ENCODE assay signal across 21 mouse cellular contexts in genomic region chr4:101159191-101159764, GRCm38 (mm10).
A peak's percentile ranks its signal among the peaks of the same experiment; 100 is the strongest.
DNase-seq lines count a peak whose midpoint lies in the region; ATAC-seq and TF ChIP-seq lines count a peak whose summit lies in the region.
"Had no signal": no experiment of that assay in that cellular context is flagged by ENCODE, and none has a peak within 500 bp of the region (broad histone marks: within the 10 kb centered on the region; RNA-seq: fewer than 3 reads in every experiment).

No protein-coding gene starts in this region.

- H3K27me3 ChIP-seq in lung, postnatal 0 days (replicated peaks; ENCODE audit: insufficient read depth, low read length): no peaks in the 10 kb centered on the region
- H3K27me3 ChIP-seq: heart, embryonic 13.5 days; hindbrain, embryonic 13.5 days; liver, embryonic 12.5 days; midbrain, embryonic 12.5 days had no signal

- no peaks in the 10 kb centered on the region for H3K9me3 ChIP-seq in lung, postnatal 0 days (ENCODE audit: low read length)
- H3K9me3 ChIP-seq: heart, embryonic 13.5 days; hindbrain, embryonic 13.5 days; liver, embryonic 12.5 days; midbrain, embryonic 12.5 days had no signal

- TF ChIP-seq EP300 in lung, postnatal 0 days (IDR thresholded peaks at IDR 0.05): no peak

- H3K4me3 ChIP-seq in lung, postnatal 0 days (ENCODE audit: low read depth, low read length): no peak overlapping the region
- H3K4me3 ChIP-seq in lung, adult 2 months (replicated peaks; ENCODE audit: extremely low read depth, low read depth, low read length): no peak overlapping the region
- H3K4me3 ChIP-seq: heart, adult 2 months; heart, embryonic 13.5 days; hindbrain, embryonic 13.5 days; liver, embryonic 12.5 days; midbrain, embryonic 12.5 days had no signal

- no peak overlapping the region for H3K4me2 ChIP-seq in lung, postnatal 0 days (replicated peaks; ENCODE audit: low read depth, low read length)
- H3K4me2 ChIP-seq: heart, embryonic 13.5 days; hindbrain, embryonic 13.5 days; liver, embryonic 12.5 days; midbrain, embryonic 12.5 days had no signal

- H3K9ac ChIP-seq in lung, postnatal 0 days (replicated peaks; ENCODE audit: low read depth): no peak overlapping the region
- H3K9ac ChIP-seq: heart, embryonic 13.5 days; hindbrain, embryonic 13.5 days; liver, embryonic 12.5 days; midbrain, embryonic 12.5 days had no signal

- TF ChIP-seq POLR2A in lung, adult 2 months (IDR thresholded peaks at IDR 0.05; ENCODE audit: borderline replicate concordance, extremely low read depth, low read depth, low read length): no peak

- intact Hi-C loops in gastrocnemius, postnatal 36 days (cut with DNase I): no loop called here

- WGBS in lung, postnatal 0 days: 60% methylated on average over 12 of the region's 12 CpGs
- 44% methylated on average over 12 of the region's 12 CpGs for WGBS in lung, adult 2 months

- no peak for DNase-seq in frontal cortex, postnatal 14 days (ENCODE audit: low spot score in 2 of 2)
- no peak for DNase-seq in lung, postnatal 0 days (ENCODE audit: low spot score)
- no peak for DNase-seq in lung, adult 2 months
- DNase-seq in brain, adult 2 months (ENCODE audit: low read depth, low spot score): peak; percentile 59
- DNase-seq in heart, adult 18-20 months: no peak
- no peak for DNase-seq in gastrocnemius, postnatal 36 days
- DNase-seq: adrenal gland, postnatal 10 days; cerebellum, adult 9-10 months; heart, adult 2 months; heart, postnatal 14 days; kidney, adult 11 months; layer of hippocampus, postnatal 36 days; left cerebral cortex, postnatal 4 days; lung, adult 18-20 months; thymus, postnatal 14 days had no signal

- no peak overlapping the region for H3K27ac ChIP-seq in lung, postnatal 0 days (ENCODE audit: low read length)
- H3K27ac ChIP-seq: heart, adult 2 months; heart, embryonic 13.5 days; hindbrain, embryonic 13.5 days; liver, embryonic 12.5 days; midbrain, embryonic 12.5 days had no signal

- ATAC-seq in frontal cortex, adult (ENCODE audit: low TSS enrichment): peak; percentile 33
- ATAC-seq in lung, postnatal 0 days: peak; percentile 8; the same call in 1 of the 2 replicates
- ATAC-seq in hematopoietic stem cell, adult 5-6 weeks (replicated peaks in 1 of 2; ENCODE audit: insufficient read depth in 1 of 2, low FRiP score in 2 of 2, low TSS enrichment in 1 of 2, low read depth in 1 of 2, poor library complexity in 2 of 2, severe bottlenecking in 2 of 2): peak; percentile 68 to 80
- ATAC-seq: liver, embryonic 12.5 days had no signal

- H3K4me1 ChIP-seq in lung, postnatal 0 days (ENCODE audit: insufficient read depth, low read depth, low read length): no peaks in the 10 kb centered on the region
- H3K4me1 ChIP-seq in lung, adult 2 months (ENCODE audit: control insufficient read depth, insufficient read depth, low read length): no peaks in the 10 kb centered on the region; the same call in 1 of the 2 replicates
- H3K4me1 ChIP-seq: hindbrain, embryonic 13.5 days; midbrain, embryonic 12.5 days had no signal

- H3K36me3 ChIP-seq in lung, postnatal 0 days (ENCODE audit: insufficient read depth, low read length): peaks cover 64% of the 10 kb centered on the region

- no peak for TF ChIP-seq CTCF in lung, postnatal 0 days (IDR thresholded peaks at IDR 0.05)
- no peak for TF ChIP-seq CTCF in lung, adult 2 months (IDR thresholded peaks at IDR 0.05; ENCODE audit: insufficient read depth, low read length)

Comparison
In these comparisons a context has a peak if more than half of its experiments do, and no peak if none do; other contexts are left out.
1. ATAC-seq: peak in every context shown above with its lines; median percentile 74 in hematopoietic stem cell, adult 5-6 weeks; 33 in frontal cortex, adult; 8 in lung, postnatal 0 days.